Mouse (Mus musculus) urinary bladder, postnatal 14 days (tissue): ENCODE measurements around the gene Gm10306.

Experiments
- DNase-seq: peaks from one replicate; pipeline ENCODE4 v3.0.0; 2021; ENCODE audit warnings: low spot score

Gene Gm10306

DNA sequence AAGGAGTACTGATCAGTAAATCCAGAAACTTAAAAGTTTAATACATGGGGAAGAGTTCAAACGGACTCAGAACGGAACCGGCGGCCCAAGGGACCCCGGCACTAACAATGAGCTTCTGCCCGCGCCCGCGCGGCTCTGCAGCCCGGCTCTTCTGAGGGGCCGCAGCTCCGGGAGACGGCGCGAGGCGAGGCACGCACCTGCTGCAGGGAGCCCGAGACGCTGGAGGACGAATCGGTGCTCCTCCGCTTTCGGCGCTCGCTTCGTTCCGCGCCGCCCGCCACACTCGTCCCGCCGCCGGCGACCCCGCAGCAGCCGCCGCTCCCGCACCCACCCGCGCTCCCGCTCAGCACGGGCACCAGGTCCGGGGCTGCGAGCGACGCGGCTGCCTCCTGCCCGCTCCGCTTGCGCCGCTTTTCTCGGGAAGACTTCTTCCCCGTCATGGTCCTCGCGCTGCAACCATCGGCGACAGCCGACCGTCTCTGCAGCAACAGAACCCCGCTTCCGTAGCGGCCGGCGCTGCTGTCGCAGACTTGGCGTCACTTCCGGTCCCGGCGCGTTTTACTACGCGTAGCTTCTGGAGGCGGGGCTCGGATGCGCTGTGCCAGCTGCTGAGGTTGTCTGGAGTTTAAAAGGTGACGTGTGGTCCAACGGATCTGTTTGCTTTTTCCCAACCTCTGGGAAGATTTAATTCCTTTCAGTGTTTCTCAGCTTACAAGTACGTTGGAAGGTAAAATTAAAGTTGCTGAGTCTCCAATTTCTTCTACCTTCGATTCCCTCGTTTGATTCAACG, at the start of gene Gm10306, which contains the start of gene Caap1:
Gm10306 (plus strand) TSS at position 282 of the 790 bp plus-strand sequence.
Caap1 (minus strand) TSS at position 532 of the 790 bp plus-strand sequence.
- DNase-seq: peak; percentile 95

DNA sequence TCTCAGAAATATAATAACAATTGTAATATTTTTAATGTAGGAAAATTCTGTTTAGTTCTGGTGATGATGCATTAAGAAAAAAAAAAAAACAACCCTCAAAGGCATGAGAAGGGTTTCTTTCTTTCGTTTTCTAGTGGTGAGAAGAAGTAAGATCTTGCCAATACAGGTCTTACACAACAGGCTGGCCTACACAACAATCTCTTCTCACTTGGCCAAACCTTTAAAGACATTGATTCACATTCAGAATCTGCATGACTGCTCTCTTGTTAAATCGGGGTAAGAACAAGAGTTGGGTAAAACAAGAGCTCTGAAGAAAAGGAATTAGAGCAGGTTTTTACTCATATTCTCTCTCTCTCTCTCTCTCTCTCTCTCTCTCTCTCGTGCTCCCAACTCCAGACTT, 41.0 kb upstream of the Gm10306 start:
- no peak for DNase-seq

DNA sequence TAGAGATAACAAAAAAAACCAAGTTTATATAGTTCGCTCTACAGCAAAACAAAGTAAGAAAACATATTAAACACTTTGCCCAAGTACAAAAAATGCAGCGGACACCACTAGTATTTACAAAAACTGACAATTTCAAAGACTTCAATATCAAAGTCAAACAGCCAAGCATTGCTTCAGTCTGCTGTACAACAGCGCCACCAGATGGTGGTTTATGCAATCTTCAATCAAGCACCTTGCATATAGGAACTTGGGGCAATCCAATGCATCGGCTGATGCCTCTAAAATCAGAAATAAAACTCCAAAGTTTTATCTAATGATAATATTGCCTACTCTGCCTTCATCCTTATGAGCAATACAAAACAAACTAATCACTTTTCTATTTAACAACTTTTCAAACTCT, 38.7 kb upstream of the Gm10306 start:
- peak; percentile 53 for DNase-seq

DNA sequence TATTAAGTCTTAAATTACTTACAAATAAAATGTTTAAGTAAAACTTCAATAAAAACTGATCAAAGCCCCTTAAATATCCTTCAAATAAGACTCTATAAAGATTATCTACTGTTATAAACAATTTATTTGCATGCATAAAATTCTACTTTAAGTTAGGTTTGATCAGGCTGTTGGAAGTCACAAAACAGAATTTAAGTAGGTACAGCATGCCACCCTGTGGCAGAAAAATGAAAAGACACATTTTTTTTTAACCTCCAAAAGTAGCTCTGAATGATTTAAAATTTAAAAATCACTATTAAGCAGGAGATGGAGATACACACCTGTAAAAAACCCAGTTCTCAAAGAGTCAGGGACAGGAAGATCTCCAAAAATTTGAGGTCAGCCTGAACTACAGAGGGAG, 33.0 kb upstream of the Gm10306 start:
- DNase-seq: no peak

DNA sequence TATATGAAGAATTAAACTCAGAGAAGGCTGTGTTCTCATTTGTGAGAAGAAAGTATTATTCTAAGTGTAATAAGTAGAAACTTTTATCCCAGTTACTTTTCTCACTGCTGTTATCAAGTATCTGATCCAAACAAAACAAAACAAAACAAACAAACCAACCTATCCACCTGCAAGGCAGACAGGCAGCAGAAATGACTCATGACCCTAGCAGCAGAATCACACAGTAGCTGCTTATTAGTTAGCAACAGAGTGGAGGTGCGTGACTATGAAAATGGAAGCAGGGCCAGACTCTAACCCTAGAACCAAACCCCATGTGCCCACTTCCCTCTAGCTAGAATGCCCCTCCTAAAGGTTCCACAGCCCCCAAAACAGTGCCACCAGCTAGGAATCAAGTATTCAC, 26.9 kb upstream of the Gm10306 start:
- no peak for DNase-seq

DNA sequence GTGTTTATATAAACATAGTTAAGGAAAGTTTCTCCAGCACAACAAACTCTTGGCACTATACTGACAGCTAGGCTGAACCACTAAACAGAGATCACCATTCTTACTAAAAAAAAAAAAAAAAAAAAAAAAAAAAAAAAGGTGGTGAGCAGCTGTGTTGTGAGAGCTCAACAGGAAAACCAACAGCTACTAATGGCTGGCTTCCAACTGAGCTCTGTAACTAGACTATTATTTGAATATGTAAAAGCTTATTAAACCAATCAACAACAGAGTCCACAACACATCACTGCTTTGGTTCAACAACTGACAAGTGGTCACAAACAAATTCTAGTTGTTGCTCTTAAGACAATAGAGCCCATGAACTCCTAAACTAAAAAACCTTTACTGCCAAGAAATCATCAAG, 23.1 kb upstream of the Gm10306 start:
- no peak for DNase-seq

DNA sequence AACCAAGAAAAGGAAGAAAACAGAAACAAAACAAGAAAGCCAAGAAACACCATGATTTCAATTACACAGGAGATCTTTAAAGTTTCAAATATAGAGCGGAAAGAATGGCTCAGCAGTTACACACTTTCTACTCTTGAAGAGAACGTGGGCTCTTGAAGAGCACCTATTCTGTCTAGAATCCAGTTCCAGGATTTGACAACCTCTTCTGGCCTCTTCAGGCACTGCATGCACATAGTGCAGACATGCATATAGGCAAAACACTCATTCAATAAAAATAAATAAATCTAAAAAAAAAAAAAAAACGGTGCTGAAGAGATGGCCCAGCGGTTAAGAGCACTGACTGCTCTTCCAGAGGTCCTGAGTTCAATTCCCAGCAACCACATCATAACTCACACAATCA, 13.3 kb upstream of the Gm10306 start:
- no peak for DNase-seq

DNA sequence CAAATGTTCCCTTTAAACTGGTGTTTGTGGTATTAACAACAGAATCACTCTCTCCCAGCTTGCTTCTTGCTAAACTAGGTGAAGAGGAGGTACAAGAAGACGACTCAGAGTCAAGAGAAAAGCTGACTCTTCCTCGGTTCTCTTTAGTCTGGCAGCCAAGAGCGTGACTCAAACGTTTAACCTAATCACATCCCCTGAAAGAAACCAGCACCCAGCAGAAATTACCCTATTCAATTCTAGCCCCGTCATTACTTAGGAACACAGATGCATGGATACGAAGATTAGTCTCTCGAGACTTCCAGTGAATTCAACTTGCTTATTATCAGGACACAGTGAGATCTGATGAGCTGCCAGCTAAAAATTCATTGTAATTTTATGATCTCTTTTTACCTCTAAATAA, 12.0 kb upstream of the Gm10306 start:
- no peak for DNase-seq

DNA sequence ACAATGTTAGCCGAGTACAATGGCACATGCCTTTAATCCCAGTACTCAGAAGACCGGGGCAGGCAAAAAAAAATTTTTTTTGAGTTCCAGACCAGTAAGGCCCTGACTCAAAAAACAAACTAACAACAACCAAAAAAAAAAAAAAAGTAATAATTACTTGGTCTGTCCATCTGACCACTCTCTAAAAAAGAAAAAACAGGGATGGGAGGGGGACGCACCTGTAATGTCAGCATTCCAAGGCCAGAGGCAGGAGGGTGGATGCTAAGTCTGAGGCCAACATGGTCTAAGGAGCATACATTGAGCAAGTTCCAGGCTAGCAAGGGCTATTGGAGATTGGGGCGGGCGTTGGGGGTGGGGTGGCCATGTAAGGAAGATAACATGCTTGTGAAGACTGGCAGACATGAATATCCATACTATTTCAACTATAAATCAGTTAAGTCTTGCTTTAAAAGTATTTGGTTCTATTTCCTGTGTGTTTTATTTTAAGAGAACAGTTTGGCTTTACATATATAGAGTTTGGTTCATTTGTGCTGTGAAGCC, 1.3 kb upstream of the Gm10306 start:
- DNase-seq: no peak

DNA sequence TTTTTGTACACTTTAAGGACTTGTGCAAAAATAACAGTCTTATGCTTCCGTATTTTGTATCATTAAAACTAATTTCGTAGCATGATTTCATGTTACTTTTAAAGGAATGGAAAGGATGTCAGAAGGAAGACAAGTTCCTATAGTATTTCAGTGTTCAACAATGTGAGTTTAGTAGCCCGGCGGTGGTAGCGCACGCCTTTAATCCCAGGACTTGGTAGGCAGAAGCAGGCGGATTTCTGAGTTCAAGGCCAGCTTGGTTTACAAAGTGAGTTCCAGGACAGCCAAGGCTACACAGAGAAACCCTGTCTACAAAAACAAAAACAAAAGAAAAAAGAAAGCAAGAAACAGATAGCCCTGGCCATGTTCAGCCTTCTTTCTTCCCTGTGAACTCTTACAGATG, 799 bp downstream of the Gm10306 start:
- no peak for DNase-seq

DNA sequence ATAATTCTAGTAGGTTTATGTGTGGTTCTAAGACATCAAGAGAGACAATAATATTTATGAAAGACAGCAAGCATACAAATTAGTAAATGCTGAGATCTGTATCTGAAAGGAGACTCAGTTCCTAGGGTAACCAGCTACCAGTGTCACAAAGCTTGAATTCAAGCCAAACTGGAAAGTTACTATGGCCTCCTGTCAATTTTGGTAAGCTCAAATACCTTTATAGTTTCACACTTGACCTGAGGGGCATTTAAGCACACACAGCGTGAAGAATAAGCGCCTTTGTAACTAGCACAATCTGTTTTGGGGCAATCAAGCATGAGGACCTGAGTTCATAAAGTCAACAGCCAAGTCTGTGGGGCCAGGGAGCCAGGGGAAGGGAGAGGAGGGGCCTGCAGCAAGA, 2.9 kb downstream of the Gm10306 start:
- no peak for DNase-seq

DNA sequence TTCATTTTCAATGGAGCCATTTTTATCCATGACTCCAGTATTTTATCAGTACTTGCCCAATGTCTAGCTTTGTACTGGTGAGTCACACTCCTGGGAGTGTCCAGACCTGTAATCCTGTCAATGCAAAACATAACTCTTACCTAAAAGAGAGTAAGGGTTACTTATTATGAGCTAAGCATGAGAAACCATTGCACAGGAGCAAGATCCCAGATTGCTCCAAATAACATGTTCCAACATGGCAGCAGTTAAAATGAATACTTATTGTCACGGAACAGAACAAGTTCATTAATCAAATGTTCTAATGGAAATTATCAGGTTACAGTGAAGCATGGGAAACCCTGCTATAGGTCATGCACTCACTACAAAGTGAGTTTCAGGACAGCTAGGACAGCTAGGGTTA, 4.0 kb downstream of the Gm10306 start:
- no peak for DNase-seq

DNA sequence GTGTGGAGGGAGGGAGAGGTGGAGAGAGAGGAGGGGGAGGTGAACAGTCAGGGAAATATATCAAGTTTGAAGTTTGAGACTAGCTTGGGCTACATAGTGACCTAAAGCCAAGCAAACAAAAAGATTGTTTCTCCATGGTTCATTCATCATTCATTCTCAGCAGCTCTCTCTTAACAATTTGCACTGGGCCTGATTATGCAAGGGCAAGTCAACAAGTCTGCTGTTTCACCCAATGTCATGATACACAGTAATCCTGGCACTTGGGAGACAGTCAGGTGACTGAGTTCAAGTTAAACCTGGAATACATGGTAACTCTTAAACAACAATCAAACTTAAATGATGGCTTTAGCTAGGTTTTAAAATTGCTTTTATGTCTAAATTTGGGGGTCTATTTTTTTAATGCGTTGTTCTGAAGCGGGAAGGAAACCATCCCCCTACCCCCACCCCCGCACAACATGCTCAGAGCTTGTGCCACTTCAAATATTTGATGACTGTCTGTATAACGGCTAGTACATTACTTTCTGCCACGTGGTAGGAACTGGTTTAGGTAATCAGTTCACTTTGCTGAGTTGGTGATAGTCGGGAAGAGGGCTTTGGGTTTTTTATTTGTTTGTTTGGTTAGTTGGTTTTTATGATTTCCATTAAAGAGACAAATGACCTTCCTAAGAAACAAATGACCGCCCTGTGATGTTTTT, 5.8 kb downstream of the Gm10306 start:
- DNase-seq: no peak

DNA sequence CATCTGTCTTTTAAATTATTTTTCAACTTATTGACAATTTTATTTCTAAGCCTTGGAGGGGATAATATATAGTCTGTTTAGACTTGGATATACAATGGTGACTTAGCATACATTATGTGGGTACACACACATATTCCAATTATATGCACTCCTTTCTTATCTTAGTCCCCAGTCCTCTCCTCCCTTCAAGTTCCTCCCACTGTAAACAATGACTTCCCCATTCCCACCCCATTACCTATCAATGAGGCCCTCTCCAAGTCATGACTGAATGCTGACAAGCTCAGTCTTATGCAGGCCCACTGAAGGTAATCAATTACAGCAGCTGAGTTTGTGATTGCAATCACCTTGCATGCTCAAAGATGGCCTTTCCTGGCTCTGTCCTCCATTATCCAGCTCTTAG, 8.0 kb downstream of the Gm10306 start:
- DNase-seq: no peak

DNA sequence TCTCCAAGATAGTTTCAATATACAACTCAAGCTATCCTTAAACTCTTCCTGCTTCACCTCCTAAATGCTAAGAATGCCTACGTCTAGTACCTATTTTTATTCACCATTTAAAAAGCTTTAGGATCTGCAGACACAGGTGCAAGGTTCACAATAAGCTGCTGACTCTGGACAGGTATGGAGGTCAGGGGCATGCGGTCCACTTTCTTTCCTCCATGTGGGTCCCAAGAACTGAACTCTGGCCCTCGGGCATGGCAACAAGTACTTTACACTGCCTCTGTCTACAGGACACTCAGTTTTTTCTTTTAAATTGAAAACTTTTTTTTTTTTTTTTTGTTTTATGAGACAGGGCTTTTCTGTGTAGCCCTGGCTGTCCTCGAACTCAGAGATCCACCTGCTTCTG, 16.3 kb downstream of the Gm10306 start:
- no peak for DNase-seq

DNA sequence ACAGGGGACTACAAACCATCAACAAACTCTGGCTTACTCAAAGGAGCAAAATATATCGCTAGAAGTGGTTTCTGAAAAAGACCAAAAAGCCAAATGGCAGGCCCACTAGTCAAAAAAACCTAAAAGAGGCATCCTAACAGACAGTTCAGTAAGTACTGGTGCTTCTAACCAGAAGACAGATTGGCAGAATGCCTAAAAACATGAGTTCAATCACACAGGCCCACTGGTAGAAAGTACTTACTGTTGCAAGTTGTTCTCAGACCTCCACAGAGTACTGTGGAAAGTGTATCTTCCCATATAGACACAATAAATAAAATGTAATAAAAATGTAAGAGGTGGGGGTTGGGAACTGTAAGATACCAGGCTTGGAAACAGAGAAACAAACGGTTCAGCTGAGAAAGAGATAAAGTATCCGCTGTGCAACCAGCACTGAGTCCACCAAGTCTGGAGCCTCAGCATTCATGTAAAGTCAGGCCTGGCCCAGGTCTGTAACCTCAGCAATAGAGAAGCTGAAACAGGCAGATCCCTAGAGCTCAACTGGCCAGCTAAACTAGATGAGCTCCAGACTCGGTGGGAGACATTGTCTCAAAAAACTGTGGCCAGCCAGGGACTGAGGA, 35.5 kb downstream of the Gm10306 start:
- DNase-seq: no peak

DNA sequence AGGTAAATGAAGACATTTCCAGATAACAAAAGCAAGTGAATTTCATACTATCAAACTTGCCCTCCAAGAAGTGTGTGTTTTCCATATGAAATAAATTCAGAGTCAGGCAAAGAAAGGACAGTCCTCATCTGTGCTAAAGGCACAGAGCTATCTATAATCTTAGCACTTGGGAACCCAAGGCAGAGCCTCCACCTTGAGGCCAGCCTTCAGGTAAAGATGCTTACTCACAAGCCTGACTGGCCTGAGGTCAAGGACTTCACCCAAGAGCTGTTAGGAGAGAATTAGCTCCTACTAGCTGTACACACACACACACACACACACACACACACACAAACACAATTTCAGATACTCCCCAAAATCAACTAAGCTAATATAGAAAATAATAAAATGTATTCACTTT, 36.4 kb downstream of the Gm10306 start:
- DNase-seq: no peak

DNA sequence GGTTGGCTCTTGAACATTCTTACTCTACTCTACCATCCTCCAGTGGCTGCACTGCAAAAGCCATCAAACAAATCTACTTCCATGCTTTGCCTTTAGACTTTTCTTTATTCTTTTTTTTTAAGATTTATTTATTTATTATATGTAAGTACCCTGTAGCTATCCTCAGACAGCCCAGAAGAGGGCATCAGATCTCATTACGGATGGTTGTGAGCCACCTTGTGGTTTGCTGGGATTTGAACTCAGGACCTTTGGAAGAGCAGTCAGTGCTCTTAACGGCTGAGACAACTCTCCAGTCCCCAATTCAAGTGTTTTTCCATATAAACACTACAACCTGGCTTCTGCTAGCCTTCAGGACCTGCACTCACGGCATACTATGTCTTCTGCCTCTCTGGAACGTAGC, 45.0 kb downstream of the Gm10306 start:
- DNase-seq: no peak

DNA sequence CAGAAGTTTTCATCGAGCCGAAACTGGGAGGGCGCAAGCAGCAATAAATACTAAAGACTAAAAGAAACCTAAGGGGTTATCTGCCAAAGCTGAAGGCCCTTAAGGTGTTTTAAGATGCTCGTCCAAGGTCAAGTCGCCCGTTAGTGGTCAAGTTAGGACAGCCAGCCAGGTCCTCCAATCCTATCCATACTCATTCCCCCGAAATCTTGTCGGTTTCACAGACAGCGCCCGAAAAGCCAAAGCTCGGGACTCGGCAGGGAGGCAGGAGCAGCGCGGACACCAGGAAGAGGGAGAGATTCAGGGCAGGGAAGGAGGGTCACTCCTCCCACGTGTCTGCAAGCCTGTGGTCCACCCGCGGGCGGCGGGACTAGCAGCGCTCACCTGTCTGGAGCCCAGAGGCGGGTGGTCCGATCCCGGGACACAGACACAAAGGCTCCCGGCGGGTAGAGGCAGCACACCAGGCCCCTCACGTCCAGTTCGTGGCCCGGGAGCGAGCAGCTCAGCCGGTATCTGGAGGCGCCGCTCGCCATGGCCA, 46.2 kb downstream of the Gm10306 start:
- DNase-seq: peak; percentile 38

DNA sequence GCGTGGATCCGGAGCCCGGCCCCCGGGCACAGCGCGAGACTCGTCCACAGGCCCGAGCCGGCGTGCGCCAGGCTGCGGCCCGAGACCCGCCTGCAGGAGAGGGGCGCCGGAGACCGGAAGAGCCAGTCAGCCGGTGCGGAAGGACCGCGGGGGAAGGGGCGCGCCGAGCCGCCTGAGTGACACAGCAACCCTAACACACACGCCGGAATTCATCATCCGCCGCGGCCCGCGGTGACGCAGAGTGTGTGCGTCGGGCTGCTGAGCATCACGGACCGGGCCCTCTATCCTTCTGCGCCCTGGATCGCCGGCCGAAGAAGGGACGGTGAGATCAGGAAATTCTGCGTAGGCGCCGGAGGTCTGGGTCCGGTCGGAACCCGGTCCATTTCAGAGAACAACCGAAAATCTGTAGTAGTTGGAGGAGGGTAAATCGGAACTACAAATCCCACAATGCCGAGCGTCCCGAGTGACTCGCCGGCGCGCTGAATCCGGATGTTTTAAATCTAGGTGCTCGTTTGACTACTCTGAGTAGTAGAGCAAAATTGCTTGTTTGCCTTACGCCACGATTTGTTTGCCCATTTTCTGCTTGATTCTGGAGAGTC, 46.8 kb downstream of the Gm10306 start, which contains the start of gene Plaa:
Plaa (minus strand) TSS at position 214 of the 599 bp plus-strand sequence.
- peak; percentile 90 for DNase-seq

DNA sequence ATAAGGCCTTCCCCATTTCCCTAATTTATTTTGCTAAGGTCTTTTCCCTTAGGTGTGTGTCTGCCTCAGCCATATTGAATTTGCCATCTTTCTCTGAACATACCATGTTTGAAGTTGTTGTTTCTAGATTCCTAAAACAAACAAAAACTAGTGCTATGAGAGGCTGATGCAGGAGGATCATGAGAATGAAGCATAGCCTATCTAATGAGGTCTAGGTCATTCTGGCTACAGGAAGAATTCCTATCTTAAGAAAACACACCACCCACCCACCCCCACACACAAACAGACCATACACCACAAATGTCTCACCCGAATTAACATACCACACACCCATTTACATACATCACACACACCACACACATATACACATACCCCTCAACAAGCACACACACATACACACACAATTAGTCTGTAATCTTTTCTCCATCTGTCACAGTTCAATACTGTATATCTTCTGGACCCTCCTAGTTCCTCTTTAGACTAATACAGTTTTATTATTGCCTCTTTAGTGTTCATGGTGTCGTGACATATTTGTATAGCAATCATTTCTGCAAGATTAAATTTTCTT, 48.2 kb downstream of the Gm10306 start:
- DNase-seq: no peak

DNA sequence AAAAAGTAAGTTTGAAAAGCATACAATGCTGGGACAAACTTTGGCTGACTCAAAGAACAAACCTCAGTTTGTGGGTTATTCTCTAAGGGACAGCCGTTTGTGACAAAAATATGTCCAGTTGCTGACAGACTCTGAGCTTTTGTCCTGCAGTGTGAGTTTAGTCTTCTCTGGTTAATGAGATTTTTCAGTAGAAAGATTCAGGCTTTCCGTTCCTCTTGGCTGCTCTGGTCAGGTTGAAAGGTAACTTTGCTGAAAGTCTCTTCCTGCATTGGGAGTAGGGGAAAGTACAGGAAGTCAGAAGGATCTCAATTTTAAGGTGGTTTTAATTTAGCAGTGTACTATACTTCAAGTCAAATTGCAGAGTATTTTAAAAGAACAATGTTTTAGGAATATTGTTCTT, 49.2 kb downstream of the Gm10306 start:
- no peak for DNase-seq
